Comparison of ENCODE assay signal across 7 mouse cellular contexts in the genomic region with DNA sequence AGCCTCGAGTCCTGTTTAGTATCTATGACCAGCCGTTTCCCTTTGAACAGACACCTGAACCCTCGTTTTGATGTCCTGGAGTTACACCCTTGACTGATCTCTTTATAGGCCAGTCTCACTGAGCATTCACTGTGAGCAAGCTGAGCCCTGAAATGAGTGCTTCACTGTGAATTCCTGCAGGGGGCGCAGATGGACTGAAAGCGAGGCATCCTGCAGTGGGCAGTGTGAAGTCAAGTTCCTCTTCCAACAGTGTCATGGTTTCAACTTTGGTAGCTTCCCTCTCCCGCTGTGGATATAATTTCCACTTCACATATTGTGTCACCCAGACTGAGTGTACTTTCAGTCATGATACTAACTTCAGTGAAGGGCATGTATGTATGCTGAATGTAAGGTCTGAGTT.
DNase-seq lines count a peak whose midpoint lies in the region; ATAC-seq and TF ChIP-seq lines count a peak whose summit lies in the region.

No protein-coding gene starts in this region.

- no peak overlapping the region for H3K9ac ChIP-seq in intestine, embryonic 15.5 days
- H3K9ac ChIP-seq in midbrain, embryonic 12.5 days (replicated peaks) = no peak overlapping the region

- no peak overlapping the region for H3K27ac ChIP-seq in gastrocnemius, adult 2 months
- no peak overlapping the region for H3K27ac ChIP-seq in intestine, embryonic 15.5 days
- no peak overlapping the region for H3K27ac ChIP-seq in midbrain, embryonic 12.5 days (replicated peaks)

- peak; percentile 24 for DNase-seq in WW6 (ENCODE audit: low read depth, low spot score)
- DNase-seq in cerebellum, postnatal 14 days = peak; percentile 69 to 77
- DNase-seq in gastrocnemius, adult 2 months = peak; percentile 83
- peak; percentile 66 to 80 for DNase-seq in left cerebral cortex, postnatal 14 days (ENCODE audit: low spot score in 2 of 2)
- DNase-seq in skeletal muscle tissue, adult 2 months (ENCODE audit: low read depth, low spot score) = peak; percentile 72

- intact Hi-C loops in gastrocnemius, adult 2 months (cut with DNase I) = loop anchor here (1.0 to 5.0 kb wide), 3 partner anchors 206 to 306 kb away; no protein-coding TSS in a partner anchor
- intact Hi-C loops in left cerebral cortex, postnatal 14 days (cut with DNase I) = loop anchor here (2.0 to 10.0 kb wide), 2 partner anchors 87 to 201 kb away; no protein-coding TSS in a partner anchor

- H3K4me1 ChIP-seq in intestine, embryonic 15.5 days (replicated peaks) = 0 out of 2 replicates have a peak, but pooled peaks cover 4% of the 10 kb centered on the region
- no peaks in the 10 kb centered on the region for H3K4me1 ChIP-seq in midbrain, embryonic 12.5 days

- H3K27me3 ChIP-seq in intestine, embryonic 15.5 days (replicated peaks) = no peaks in the 10 kb centered on the region
- no peaks in the 10 kb centered on the region for H3K27me3 ChIP-seq in midbrain, embryonic 12.5 days

- H3K36me3 ChIP-seq in intestine, embryonic 15.5 days = no peaks in the 10 kb centered on the region
- no peaks in the 10 kb centered on the region for H3K36me3 ChIP-seq in midbrain, embryonic 12.5 days

- TF ChIP-seq CTCF in gastrocnemius, adult 2 months (IDR thresholded peaks at IDR 0.05) = peak; percentile 93

- ATAC-seq in intestine, embryonic 15.5 days = peak; percentile 85
- peak; percentile 78 for ATAC-seq in midbrain, embryonic 12.5 days (ENCODE audit: low FRiP score, low read depth)

- H3K4me2 ChIP-seq in intestine, embryonic 15.5 days (replicated peaks) = no peak overlapping the region
- H3K4me2 ChIP-seq in midbrain, embryonic 12.5 days (replicated peaks) = no peak overlapping the region

- no peak overlapping the region for H3K4me3 ChIP-seq in gastrocnemius, adult 2 months
- no peak overlapping the region for H3K4me3 ChIP-seq in intestine, embryonic 15.5 days (replicated peaks)
- H3K4me3 ChIP-seq in midbrain, embryonic 12.5 days = no peak overlapping the region

- no peaks in the 10 kb centered on the region for H3K9me3 ChIP-seq in intestine, embryonic 15.5 days
- no peaks in the 10 kb centered on the region for H3K9me3 ChIP-seq in midbrain, embryonic 12.5 days

- WGBS in intestine, embryonic 15.5 days = 23% methylated on average over 6 of the region's 6 CpGs
- 24% methylated on average over 6 of the region's 6 CpGs for WGBS in midbrain, embryonic 12.5 days

Comparison
In these comparisons a context has a peak if more than half of its experiments do, and no peak if none do; other contexts are left out.
1. DNase-seq: peak in every context shown above with its lines; median percentile 83 in gastrocnemius, adult 2 months; 73 in cerebellum, postnatal 14 days; 73 in left cerebral cortex, postnatal 14 days; 72 in skeletal muscle tissue, adult 2 months; 24 in WW6.